Mouse (Mus musculus) liver, embryonic 11.5 days (tissue): ENCODE measurements at regions not wholly inside any gene's neighbourhood (a gene's known extent, or its start where the extent isn't known, plus 50 kb on each side); places are given as distances from the start of the nearest gene placed in this dataset.

ENCODE experiments used
- ATAC-seq: fragments of 200-750 bp; cut with Nextera tagmentation; replicated peaks from 2 replicates; pipeline ENCODE4 v1.8.0; 2017; ENCODE audit warnings: moderate number of reproducible peaks, mild to moderate bottlenecking, moderate TSS enrichment, moderate library complexity; ENCODE audit not compliant: low FRiP score
- DNase-seq: peaks from one replicate; pipeline ENCODE4 v3.0.0-alpha.2; 2017; ENCODE audit warnings: low spot score
- H3K27ac ChIP-seq: fragments of 300-500 bp; sonication (generic); 2 replicates; pipeline ENCODE4 v1.5.1; 2014; ENCODE audit warnings: mild to moderate bottlenecking, low read depth, low read length, control low read depth
- H3K27me3 ChIP-seq: fragments of 300-500 bp; sonication (generic); replicated peaks from 2 replicates; pipeline ENCODE4 v1.6.1; 2014; ENCODE audit warnings: low read length, mixed read lengths; ENCODE audit not compliant: control insufficient read depth, insufficient read depth
- H3K36me3 ChIP-seq: fragments of 300-500 bp; sonication (generic); 2 replicates; pipeline ENCODE4 v1.6.1; 2014; ENCODE audit warnings: mild to moderate bottlenecking, low read length, moderate library complexity, mixed read lengths; ENCODE audit not compliant: control insufficient read depth, insufficient read depth
- H3K4me1 ChIP-seq: fragments of 300-500 bp; sonication (generic); replicated peaks from 2 replicates; pipeline ENCODE4 v1.6.1; 2014; ENCODE audit warnings: low read length, mixed read lengths; ENCODE audit not compliant: control insufficient read depth, insufficient read depth
- H3K4me2 ChIP-seq: fragments of 300-500 bp; sonication (generic); 2 replicates; pipeline ENCODE4 v1.6.1; 2014; ENCODE audit warnings: mild to moderate bottlenecking, control low read depth, moderate library complexity
- H3K4me3 ChIP-seq: fragments of 300-500 bp; sonication (generic); 2 replicates; pipeline ENCODE4 v1.5.1; 2014; ENCODE audit warnings: low read depth, low read length, control low read depth
- H3K9ac ChIP-seq: fragments of 300-500 bp; sonication (generic); 2 replicates; pipeline ENCODE4 v1.6.1; 2014; ENCODE audit warnings: low read depth, low read length, control low read depth
- H3K9me3 ChIP-seq: fragments of 300-500 bp; sonication (generic); 2 replicates; pipeline ENCODE4 v1.6.1; 2016; ENCODE audit warnings: low read length, inconsistent platforms, mixed read lengths; ENCODE audit not compliant: control insufficient read depth
- WGBS: fragments of 180-500 bp; shearing (Covaris S2); extraction: QIAGEN DNeasy Blood & Tissue Kit; methylation state at CpG from one replicate; pipeline ENCODE4 v1.1.7; 2014; 5-methylcytosine and 5-hydroxymethylcytosine counted together

DNA sequence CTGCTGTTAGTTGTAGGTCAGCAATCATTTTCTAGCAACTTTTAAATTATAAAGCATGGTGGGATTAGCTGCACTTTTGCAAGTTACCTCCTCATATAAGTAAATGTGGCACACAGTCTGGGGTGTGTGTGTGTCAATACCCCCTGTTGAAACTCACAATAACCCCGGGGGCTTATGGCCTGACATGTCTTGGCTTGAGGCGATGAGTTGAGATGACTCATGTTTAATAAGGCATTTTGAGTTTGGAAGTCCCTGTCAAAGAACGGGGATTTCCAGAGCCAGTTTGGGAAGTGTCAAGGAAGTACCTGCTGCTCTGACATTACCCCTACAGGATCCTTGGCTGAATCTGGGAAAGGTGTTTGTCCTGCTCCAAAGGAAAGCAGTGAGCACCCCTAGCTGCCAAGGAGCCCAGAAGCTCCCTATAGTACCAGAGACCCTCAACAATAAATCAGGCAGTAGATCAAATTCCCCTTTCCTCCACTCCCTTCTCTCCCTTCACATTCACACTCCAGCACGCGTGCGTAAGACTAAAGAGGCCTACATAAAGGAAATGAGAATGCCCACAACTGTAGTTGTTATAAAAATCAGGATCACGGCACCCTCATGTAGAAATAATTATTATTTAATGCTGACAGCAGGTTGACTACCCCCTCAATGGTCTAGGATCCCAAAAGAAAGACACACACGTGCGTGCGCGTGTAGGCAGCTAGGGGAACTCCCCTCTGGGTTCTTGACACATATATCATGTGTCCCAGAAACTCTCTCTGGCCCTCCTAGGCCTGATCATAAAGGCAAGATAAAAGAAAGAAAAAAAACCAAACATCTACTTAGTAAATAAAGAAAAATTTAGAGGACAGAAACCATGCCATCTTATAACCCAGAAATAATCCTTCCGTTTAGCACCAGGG, 216.3 kb upstream of the Cdh5 start:
- H3K27me3 ChIP-seq: no peaks in the 10 kb centered on the region
- no peak overlapping the region for H3K27ac ChIP-seq
- no peak overlapping the region for H3K4me3 ChIP-seq
- no peaks in the 10 kb centered on the region for H3K9me3 ChIP-seq
- ATAC-seq (no peak), DNase-seq (no peak)
- 84% methylated on average over 12 of the region's 12 CpGs for WGBS
- H3K4me2 ChIP-seq: no peak overlapping the region
- no peak overlapping the region for H3K9ac ChIP-seq
- no peaks in the 10 kb centered on the region for H3K36me3 ChIP-seq
- H3K4me1 ChIP-seq: no peaks in the 10 kb centered on the region

DNA sequence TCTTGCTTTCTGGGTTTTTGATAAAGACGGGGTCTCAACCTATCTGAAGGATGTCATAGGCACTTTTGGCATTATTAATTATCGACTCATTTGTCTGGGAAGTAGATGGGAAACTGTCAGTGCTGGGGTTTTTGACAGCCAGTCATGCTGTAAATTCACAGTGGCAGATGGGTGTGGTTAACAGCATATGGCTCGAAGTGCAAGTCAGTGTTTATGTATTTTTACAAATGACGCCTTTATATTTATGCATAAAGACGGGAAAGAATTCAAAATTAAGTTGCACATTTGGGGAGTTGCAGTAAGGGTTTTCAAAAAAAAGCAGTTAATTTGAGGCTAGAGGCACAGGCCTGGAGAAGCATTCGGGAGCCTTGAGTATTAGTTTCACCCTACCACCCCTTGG, 206.8 kb upstream of the Cdh5 start:
- no peaks in the 10 kb centered on the region for H3K9me3 ChIP-seq
- H3K36me3 ChIP-seq: no peaks in the 10 kb centered on the region
- no peak overlapping the region for H3K4me3 ChIP-seq
- H3K9ac ChIP-seq: no peak overlapping the region
- no peak overlapping the region for H3K27ac ChIP-seq
- no peaks in the 10 kb centered on the region for H3K4me1 ChIP-seq
- H3K27me3 ChIP-seq: no peaks in the 10 kb centered on the region
- no peak overlapping the region for H3K4me2 ChIP-seq
- WGBS: 77% methylated on average over 6 of the region's 6 CpGs
- ATAC-seq: no peak
- DNase-seq: no peak

DNA sequence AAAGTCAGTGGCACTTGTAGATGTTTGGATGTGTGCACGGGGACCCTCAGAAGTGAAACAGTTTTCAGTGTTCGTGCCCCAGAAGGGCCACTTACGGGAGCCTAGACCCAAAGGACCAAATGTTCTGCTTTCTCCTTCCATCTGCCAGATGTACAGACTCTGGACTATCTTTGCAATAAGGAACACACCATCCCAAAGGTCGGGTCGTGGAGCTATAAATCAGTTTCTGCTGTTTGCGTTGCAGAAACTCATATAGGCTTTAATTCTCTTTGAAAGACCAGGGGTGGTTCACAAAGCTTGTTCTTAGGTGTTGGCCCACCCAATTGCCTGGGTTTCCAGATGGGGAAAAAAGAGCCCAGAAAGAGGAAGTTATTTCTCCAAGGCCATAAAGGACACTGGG, 206.3 kb upstream of the Cdh5 start:
- Histone ChIP-seq H3K4me1 (no peaks in the 10 kb centered on the region), H3K4me3 (no peak overlapping the region), H3K9me3 (no peaks in the 10 kb centered on the region), H3K27me3 (no peaks in the 10 kb centered on the region), H3K27ac (no peak overlapping the region), H3K36me3 (no peaks in the 10 kb centered on the region), H3K9ac (no peak overlapping the region), H3K4me2 (no peak overlapping the region)
- ATAC-seq (no peak), DNase-seq (no peak)
- WGBS: 83% methylated on average over 6 of the region's 6 CpGs

DNA sequence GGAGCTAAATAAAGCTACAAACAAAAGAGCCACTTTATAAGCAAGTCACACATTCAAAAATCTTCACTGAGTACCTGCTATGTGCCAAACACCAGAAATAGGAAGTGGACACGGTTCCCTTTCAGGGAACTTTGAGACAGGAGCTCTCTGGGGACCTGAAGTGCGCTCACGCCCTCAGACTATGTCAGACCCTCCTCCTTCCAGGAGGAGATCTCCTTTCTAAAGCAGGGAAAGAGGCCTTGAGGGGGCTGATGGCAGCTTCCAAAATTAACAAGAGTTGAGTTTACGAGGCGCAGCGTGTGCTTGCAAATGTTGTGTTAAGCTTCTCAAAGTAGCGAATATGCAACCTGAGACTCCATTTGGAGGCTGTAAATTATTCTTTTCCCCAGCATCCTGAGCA, 204.0 kb upstream of the Cdh5 start:
- no peaks in the 10 kb centered on the region for H3K4me1 ChIP-seq
- no peaks in the 10 kb centered on the region for H3K9me3 ChIP-seq
- H3K36me3 ChIP-seq: no peaks in the 10 kb centered on the region
- WGBS: 80% methylated on average over 7 of the region's 7 CpGs
- no peak overlapping the region for H3K4me2 ChIP-seq
- DNase-seq: no peak
- no peaks in the 10 kb centered on the region for H3K27me3 ChIP-seq
- ATAC-seq: no peak
- H3K27ac ChIP-seq: no peak overlapping the region
- no peak overlapping the region for H3K9ac ChIP-seq
- no peak overlapping the region for H3K4me3 ChIP-seq

DNA sequence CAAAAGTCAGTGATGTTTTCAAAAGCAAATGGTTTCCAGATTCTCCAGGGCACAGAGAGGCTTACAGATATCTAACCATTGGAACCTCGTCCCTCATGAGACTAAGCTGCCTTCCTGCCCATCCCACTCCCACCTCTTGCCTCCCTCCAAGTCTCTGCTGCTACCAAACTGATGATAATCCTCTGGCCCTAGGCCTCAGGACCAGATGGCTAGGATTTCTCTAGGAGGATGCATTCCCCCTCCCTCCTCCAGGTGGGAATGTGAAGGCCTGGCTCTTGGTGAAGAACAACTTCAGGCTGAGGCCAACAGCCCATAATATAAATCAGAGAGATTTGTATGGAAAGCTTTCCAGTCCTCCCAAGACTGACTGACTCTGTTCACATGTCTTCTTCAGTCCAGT, 198.9 kb upstream of the Cdh5 start:
- ATAC-seq: no peak
- H3K27me3 ChIP-seq: no peaks in the 10 kb centered on the region; the same call in 1 of the 2 replicates
- no peaks in the 10 kb centered on the region for H3K4me1 ChIP-seq
- H3K9ac ChIP-seq: no peak overlapping the region
- WGBS: 56% methylated on average over 1 of the region's 1 CpGs
- H3K9me3 ChIP-seq: no peaks in the 10 kb centered on the region
- H3K4me3 ChIP-seq: no peak overlapping the region
- no peak for DNase-seq
- no peaks in the 10 kb centered on the region for H3K36me3 ChIP-seq
- H3K4me2 ChIP-seq: no peak overlapping the region
- no peak overlapping the region for H3K27ac ChIP-seq

DNA sequence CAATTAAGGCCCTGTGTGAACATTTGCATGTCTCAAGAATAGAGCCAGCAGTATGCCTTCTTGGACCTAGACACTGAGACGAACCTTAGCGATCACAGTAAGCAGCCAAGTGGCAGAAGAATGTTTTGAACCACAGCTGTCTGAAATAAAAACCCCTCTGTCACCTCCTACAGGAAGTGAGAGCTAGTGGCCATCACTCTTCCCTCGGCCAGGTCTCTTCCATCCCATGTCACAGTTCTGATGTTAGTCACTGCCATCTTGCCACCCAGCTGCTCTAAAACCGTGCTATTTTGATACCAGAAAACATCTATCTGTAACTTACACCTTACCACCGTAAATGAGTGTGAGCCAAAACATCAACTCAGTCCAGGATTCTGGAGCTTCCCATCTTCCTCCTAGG, 197.8 kb upstream of the Cdh5 start:
- ATAC-seq (no peak), DNase-seq (no peak)
- H3K4me3 ChIP-seq: no peak overlapping the region
- H3K4me1 ChIP-seq: no peaks in the 10 kb centered on the region
- no peaks in the 10 kb centered on the region for H3K36me3 ChIP-seq
- no peaks in the 10 kb centered on the region for H3K9me3 ChIP-seq
- no peak overlapping the region for H3K27ac ChIP-seq
- H3K27me3 ChIP-seq: no peaks in the 10 kb centered on the region; the same call in 1 of the 2 replicates
- no peak overlapping the region for H3K9ac ChIP-seq
- H3K4me2 ChIP-seq: no peak overlapping the region
- 80% methylated on average over 5 of the region's 5 CpGs for WGBS

DNA sequence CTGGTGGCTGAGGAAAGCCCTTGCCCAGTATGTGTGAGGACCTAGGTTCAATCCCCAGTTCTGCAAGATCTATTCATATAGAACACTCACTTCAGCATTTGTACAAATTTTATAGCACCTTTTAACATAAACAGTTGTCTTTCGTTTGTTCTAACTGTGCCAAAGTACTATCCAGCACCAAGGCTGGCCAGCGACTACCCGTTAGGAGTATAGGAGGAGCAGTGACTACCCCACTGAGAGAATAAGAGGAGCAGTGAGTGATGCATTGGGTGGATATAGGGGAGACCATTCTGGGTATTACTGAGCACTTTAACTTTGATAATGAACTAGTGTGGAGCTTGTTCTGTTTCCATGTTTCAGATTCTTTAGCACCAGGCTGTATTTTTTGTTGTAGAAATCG, 193.8 kb upstream of the Cdh5 start:
- no peak for DNase-seq
- Histone ChIP-seq H3K4me2 (no peak overlapping the region), H3K27ac (no peak overlapping the region), H3K36me3 (no peaks in the 10 kb centered on the region), H3K4me1 (no peaks in the 10 kb centered on the region), H3K9ac (no peak overlapping the region), H3K9me3 (no peaks in the 10 kb centered on the region), H3K4me3 (no peak overlapping the region), H3K27me3 (no peaks in the 10 kb centered on the region; the same call in 1 of the 2 replicates)
- ATAC-seq: no peak
- WGBS: 78% methylated on average over 4 of the region's 4 CpGs

DNA sequence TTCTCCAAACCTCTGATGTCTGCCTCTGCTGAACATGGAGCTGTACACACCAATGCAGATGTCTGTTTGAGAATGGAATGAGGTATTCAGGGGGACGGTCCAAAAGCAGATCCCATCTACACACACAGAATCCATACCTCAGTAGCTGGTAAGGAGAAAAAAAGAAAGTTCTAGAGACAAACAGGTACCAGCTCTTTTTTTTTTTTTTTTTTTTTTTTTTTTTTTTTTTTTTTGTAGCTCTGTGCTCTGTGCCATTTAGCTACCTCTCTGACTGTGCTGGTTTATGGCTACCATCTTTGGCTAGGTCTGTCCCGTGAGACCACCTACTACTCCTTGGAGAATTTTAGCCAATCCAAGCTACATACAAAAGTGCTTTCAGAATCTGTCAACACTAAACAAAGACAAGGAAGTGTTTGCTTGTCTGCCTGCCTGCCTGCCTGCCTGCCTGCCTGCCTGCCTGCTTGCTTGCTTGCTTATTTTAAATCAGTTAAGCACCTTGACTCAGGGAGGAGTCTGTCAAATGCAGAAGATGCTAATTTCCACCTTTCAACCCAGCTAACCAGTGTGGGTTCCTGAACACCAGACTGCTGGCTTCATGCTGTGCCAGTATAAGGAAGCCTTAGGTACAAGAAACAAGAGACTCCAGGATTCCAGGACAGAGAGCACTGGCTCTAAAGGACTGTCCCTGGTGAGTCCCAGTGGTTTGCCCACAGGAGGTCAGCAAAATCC, 190.0 kb upstream of the Cdh5 start:
- no peak overlapping the region for H3K27ac ChIP-seq
- ATAC-seq: no peak
- 63% methylated on average over 2 of the region's 2 CpGs for WGBS
- no peaks in the 10 kb centered on the region for H3K27me3 ChIP-seq
- H3K4me2 ChIP-seq: no peak overlapping the region
- no peaks in the 10 kb centered on the region for H3K36me3 ChIP-seq
- H3K9me3 ChIP-seq: no peaks in the 10 kb centered on the region
- H3K9ac ChIP-seq: no peak overlapping the region
- H3K4me1 ChIP-seq: no peaks in the 10 kb centered on the region
- no peak for DNase-seq
- no peak overlapping the region for H3K4me3 ChIP-seq
